Mouse (Mus musculus) heart, postnatal 10 days (tissue): ENCODE data around the gene Xpo4. TPM values are rescaled to one million over a fixed set of nuclear protein-coding genes. Genes with fewer than 3 reads are reported as not detected.
"Not testable (repeated sequence)": the region's sequence is repeated elsewhere in the genome, so short reads cannot be mapped to it uniquely, and the experiment has no call there.

Source experiments
- DNase-seq, 2 experiments: peaks; one replicate each; pipeline ENCODE4 v3.0.0; 2021
- intact Hi-C: fragments of 180-260 bp; cut with DNase I; formaldehyde crosslinking; loops from one replicate; pipeline ENCODE4 v1.15.1; 2025
- total RNA-seq, 2 experiments: library from RNA; stranded (reverse); gene quantifications; 2 replicates each; pipeline ENCODE4 v1.2.3; 2021

The Xpo4 gene
- total RNA-seq, 2 experiments from 2014 or later, result 16.6 to 19.1 TPM

- intact Hi-C loops, result loop anchor here (5.0 to 10.0 kb wide), 2 partner anchors 61 to 308 kb away; partner anchors contain the start of genes Gm49361 and Micu2
- no peak for DNase-seq
These were observed 21.4 kb upstream of the Xpo4 start for GRCm38 (mm10) chr14:57686647-57687046.

GRCm38 (mm10) chr14:57684579-57684978 lies 19.3 kb upstream of the Xpo4 start:
- peak; percentile 76 to 84 for DNase-seq
- intact Hi-C loops, result loop anchor here (2.0 to 10.0 kb wide), 3 partner anchors 113 to 310 kb away; partner anchors contain the start of genes Micu2 and Sap18

GRCm38 (mm10) chr14:57682751-57683150 lies 17.5 kb upstream of the Xpo4 start:
- no peak for DNase-seq
- intact Hi-C loops, result loop anchor here (5.0 to 10.0 kb wide), 2 partner anchors 115 to 312 kb away; partner anchors contain the start of genes Micu2 and Sap18

GRCm38 (mm10) chr14:57679958-57680535 lies 14.8 kb upstream of the Xpo4 start:
- intact Hi-C loops, result loop anchor here (2.0 to 10.0 kb wide), 4 partner anchors 117 to 1435 kb away; partner anchors contain the start of genes Micu2 and Sap18
- DNase-seq, result peak; percentile 87 to 93

GRCm38 (mm10) chr14:57679523-57679922 lies 14.3 kb upstream of the Xpo4 start:
- DNase-seq, result no peak
- intact Hi-C loops, result loop anchor here (2.0 kb wide), 1 partner anchor 1435 kb away; no protein-coding TSS in a partner anchor

- intact Hi-C loops, result no loop called here
- DNase-seq, result no peak
These were observed 10.3 kb upstream of the Xpo4 start for GRCm38 (mm10) chr14:57675481-57675880.

- DNase-seq, result no peak
- intact Hi-C loops, result no loop called here
These were observed 359 bp upstream of the Xpo4 start for GRCm38 (mm10) chr14:57665628-57665950.

GRCm38 (mm10) chr14:57664311-57664821 lies 864 bp downstream of the Xpo4 start:
- intact Hi-C loops, result no loop called here

GRCm38 (mm10) chr14:57663630-57664029 lies 1.6 kb downstream of the Xpo4 start:
- DNase-seq, result no peak
- intact Hi-C loops, result no loop called here

More at GRCm38 (mm10) chr14:57664311-57664821, 864 bp downstream of the Xpo4 start:
- no peak for DNase-seq

GRCm38 (mm10) chr14:57658301-57658700 lies 6.9 kb downstream of the Xpo4 start:
- no peak for DNase-seq
- intact Hi-C loops, result no loop called here

- DNase-seq, result no peak
- intact Hi-C loops, result no loop called here
These were observed 7.7 kb downstream of the Xpo4 start for GRCm38 (mm10) chr14:57657500-57657899.

- DNase-seq, intact Hi-C loops: not testable (repeated sequence)
These were observed 8.7 kb downstream of the Xpo4 start for GRCm38 (mm10) chr14:57656519-57656918.

GRCm38 (mm10) chr14:57649501-57649900 lies 15.7 kb downstream of the Xpo4 start:
- DNase-seq, result no peak
- intact Hi-C loops, result loop anchor here (2.0 kb wide), 1 partner anchor 277 kb away; no protein-coding TSS in a partner anchor

- intact Hi-C loops, result no loop called here
- no peak for DNase-seq
These were observed 19.1 kb downstream of the Xpo4 start for GRCm38 (mm10) chr14:57646155-57646554.

GRCm38 (mm10) chr14:57639153-57639552 lies 26.1 kb downstream of the Xpo4 start:
- peak; percentile 53 to 60 for DNase-seq
- intact Hi-C loops, result no loop called here

- intact Hi-C loops, result no loop called here
- no peak for DNase-seq
These were observed 31.1 kb downstream of the Xpo4 start for GRCm38 (mm10) chr14:57634141-57634540.

- intact Hi-C loops, result no loop called here
- peak in 1 of 2 experiments; percentile 40 for DNase-seq
These were observed 35.6 kb downstream of the Xpo4 start for GRCm38 (mm10) chr14:57629595-57629994.

GRCm38 (mm10) chr14:57622934-57623333 lies 42.3 kb downstream of the Xpo4 start:
- intact Hi-C loops, result no loop called here
- DNase-seq, result no peak

GRCm38 (mm10) chr14:57621699-57622098 lies 43.5 kb downstream of the Xpo4 start:
- intact Hi-C loops, result no loop called here

GRCm38 (mm10) chr14:57620598-57621236 lies 44.5 kb downstream of the Xpo4 start:
- intact Hi-C loops, result no loop called here
- no peak for DNase-seq

More at GRCm38 (mm10) chr14:57621699-57622098, 43.5 kb downstream of the Xpo4 start:
- DNase-seq, result no peak

GRCm38 (mm10) chr14:57619487-57619886 lies 45.7 kb downstream of the Xpo4 start:
- intact Hi-C loops, result loop anchor here (1.0 to 2.0 kb wide), 2 partner anchors 84 to 247 kb away; no protein-coding TSS in a partner anchor
- peak; percentile 72 to 78 for DNase-seq

GRCm38 (mm10) chr14:57617675-57618074 lies 47.6 kb downstream of the Xpo4 start:
- intact Hi-C loops, result loop anchor here (2.0 kb wide), 1 partner anchor 245 kb away; no protein-coding TSS in a partner anchor
- no peak for DNase-seq
